Mouse (Mus musculus) brain, embryonic 14.5 days (tissue): ENCODE measurements around the gene Osbpl11. TPM values are rescaled to one million over a fixed set of nuclear protein-coding genes. Genes with fewer than 3 reads are reported as not detected.
"Not testable (repeated sequence)": the region's sequence is repeated elsewhere in the genome, so short reads cannot be mapped to it uniquely, and the experiment has no call there.

ENCODE experiments used
- DNase-seq: peaks from one replicate; pipeline ENCODE4 v3.0.0-alpha.2; 2011; ENCODE audit warnings: low read depth
- CTCF ChIP-seq: fragments of 200-500 bp; IDR thresholded peaks from 2 replicates; pipeline ENCODE4 v1.5.1; 2012; ENCODE audit warnings: inconsistent platforms, mild to moderate bottlenecking, moderate library complexity, borderline replicate concordance; ENCODE audit not compliant: insufficient read depth, insufficient read length; ENCODE audit errors: extremely low read depth
- POLR2A ChIP-seq: fragments of 200-500 bp; IDR thresholded peaks from 2 replicates; pipeline ENCODE4 v1.6.1; 2012; ENCODE audit warnings: mild to moderate bottlenecking, inconsistent platforms, borderline replicate concordance; ENCODE audit not compliant: poor library complexity, insufficient read depth, insufficient read length, severe bottlenecking; ENCODE audit errors: extremely low read depth
- polyA plus RNA-seq: library from polyadenylated mRNA; depleted of rRNA; stranded (reverse); fragments of >200 nt; gene quantifications from 2 replicates; pipeline ENCODE4 v1.2.3, GENCODE M21; 2012

The Osbpl11 gene
- polyA plus RNA-seq, 1 experiment, result 19.7 TPM

GRCm38 (mm10) chr16:33166284-33166683 lies 18.6 kb upstream of the Osbpl11 start:
- peak; percentile 45 for DNase-seq
- peak; percentile 47; the same call in 1 of the 2 replicates for TF ChIP-seq CTCF

- no peak for DNase-seq
- peak; percentile 36; the same call in 1 of the 2 replicates for TF ChIP-seq CTCF
- TF ChIP-seq POLR2A, result no peak
Observed at GRCm38 (mm10) chr16:33167537-33167936, 17.3 kb upstream of the Osbpl11 start.

- TF ChIP-seq CTCF (no peak), POLR2A (no peak)
- DNase-seq, result no peak
Observed at GRCm38 (mm10) chr16:33169471-33170034, 15.3 kb upstream of the Osbpl11 start.

GRCm38 (mm10) chr16:33170716-33171587 lies 13.9 kb upstream of the Osbpl11 start:
- DNase-seq, result no peak
- TF ChIP-seq CTCF (no peak), POLR2A (no peak)

- TF ChIP-seq CTCF (no peak), POLR2A (no peak)
- peak; percentile 68 for DNase-seq
Observed at GRCm38 (mm10) chr16:33171800-33172199, 13.1 kb upstream of the Osbpl11 start.

GRCm38 (mm10) chr16:33173151-33173550 lies 11.7 kb upstream of the Osbpl11 start:
- TF ChIP-seq POLR2A (no peak), CTCF (no peak)
- DNase-seq, result no peak

- no peak for TF ChIP-seq CTCF
- TF ChIP-seq POLR2A, result no peak
- no peak for DNase-seq
Observed at GRCm38 (mm10) chr16:33174695-33175094, 10.2 kb upstream of the Osbpl11 start.

- DNase-seq, result not testable (repeated sequence)
Observed at GRCm38 (mm10) chr16:33176831-33177230, 8.0 kb upstream of the Osbpl11 start.

- no peak for TF ChIP-seq CTCF
- TF ChIP-seq POLR2A, result no peak
- DNase-seq, result no peak
Observed at GRCm38 (mm10) chr16:33177722-33178121, 7.1 kb upstream of the Osbpl11 start.

- DNase-seq, result no peak
Observed at GRCm38 (mm10) chr16:33178278-33179074, 6.4 kb upstream of the Osbpl11 start.

GRCm38 (mm10) chr16:33179222-33179621 lies 5.6 kb upstream of the Osbpl11 start:
- not testable (repeated sequence) for DNase-seq

More at GRCm38 (mm10) chr16:33178278-33179074, 6.4 kb upstream of the Osbpl11 start:
- no peak for TF ChIP-seq CTCF
- no peak for TF ChIP-seq POLR2A

- TF ChIP-seq POLR2A, result no peak
- no peak for TF ChIP-seq CTCF
- no peak for DNase-seq
Observed at GRCm38 (mm10) chr16:33179911-33180310, 5.0 kb upstream of the Osbpl11 start.
